Mouse (Mus musculus): ENCODE data around the gene Ccdc8. TPM values are rescaled to one million over a fixed set of nuclear protein-coding genes. Genes with fewer than 3 reads are reported as not detected.

Ccdc8 gene
- total RNA-seq (2014; rRNA removed) (4.0 and 5.2 TPM in 2 replicates), polyA plus RNA-seq (2015; fragmentation: Nextera tagmentation; extraction: Ambion mirVana) (1.5 and 2.0 TPM in 2 replicates)

DNA sequence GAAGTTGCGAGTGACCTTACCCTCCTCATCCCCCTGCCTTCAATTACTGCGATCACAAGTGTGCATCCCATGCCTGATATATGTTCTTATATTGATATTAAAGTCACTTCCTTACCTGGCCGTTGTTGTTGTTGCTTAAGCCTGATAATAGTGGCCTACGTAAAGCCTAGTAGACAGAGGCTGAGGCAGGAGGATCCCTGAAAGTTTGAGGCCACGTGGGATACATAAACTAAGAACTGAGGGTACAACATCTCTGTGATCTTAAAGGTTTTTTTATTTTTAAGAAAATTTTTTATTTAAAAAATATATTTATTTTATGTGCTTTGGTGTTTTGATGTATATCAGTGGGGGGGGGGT lies at the start of gene Ccdc8:
Gene Ccdc8, plus strand, starts transcription at position 258 of the 357 bp plus-strand sequence.
- no peak for ATAC-seq

DNA sequence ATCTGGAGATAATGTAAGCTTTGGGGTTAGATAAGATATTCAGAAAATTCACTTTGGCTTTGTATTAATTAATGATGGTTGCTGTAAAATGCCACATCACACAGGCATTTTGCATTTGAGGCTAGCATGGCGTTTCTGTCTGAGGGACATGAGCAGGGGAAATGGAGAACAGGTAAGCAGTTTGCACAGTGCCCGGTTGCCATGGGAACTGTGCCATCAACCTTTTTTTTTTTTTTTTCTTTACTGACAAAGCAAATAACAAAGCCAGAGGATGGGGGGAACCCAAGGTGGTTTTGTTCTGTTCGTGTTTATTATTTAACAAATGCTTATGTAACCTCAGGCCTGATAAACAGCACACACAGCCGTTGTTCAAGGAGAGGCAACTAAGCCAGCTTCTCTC lies 49.6 kb upstream of the Ccdc8 start:
- TF ChIP-seq CTCF (IDR thresholded peaks at IDR 0.05; ENCODE audit: low read depth) = no peak
- Histone ChIP-seq H3K27me3 (ENCODE audit: insufficient read depth, low read length) (no peaks in the 10 kb centered on the region), H3K4me2 (ENCODE audit: low read depth) (no peak overlapping the region), H3K36me3 (ENCODE audit: insufficient read depth) (no peaks in the 10 kb centered on the region), H3K9me3 (ENCODE audit: low read length) (no peaks in the 10 kb centered on the region), H3K27ac (ENCODE audit: low read depth, low read length) (peak overlapping the region; percentile 42), H3K9ac (no peak overlapping the region), H3K4me1 (ENCODE audit: insufficient read depth) (peaks cover 45% of the 10 kb centered on the region), H3K4me3 (ENCODE audit: low read depth, low read length) (no peak overlapping the region)
- no peak for ATAC-seq
- DNase-seq = no peak
- WGBS = 33% methylated on average over 4 of the region's 4 CpGs

More for the DNA sequence above, at the start of gene Ccdc8:
- DNase-seq = no peak
- H3K4me3 ChIP-seq (ENCODE audit: low read depth, low read length) = no peak within 1 kb of the TSS
- H3K4me2 ChIP-seq (ENCODE audit: low read depth) = peak within 1 kb of the TSS; percentile 44
- no peaks in the 10 kb centered on the region for H3K27me3 ChIP-seq (ENCODE audit: insufficient read depth, low read length)
- H3K9ac ChIP-seq = no peak within 1 kb of the TSS
- H3K27ac ChIP-seq (ENCODE audit: low read depth, low read length) = peak within 1 kb of the TSS; percentile 31
- H3K36me3 ChIP-seq (ENCODE audit: insufficient read depth) = no peaks in the 10 kb centered on the region
- peaks cover 14% of the 10 kb centered on the region for H3K4me1 ChIP-seq (ENCODE audit: insufficient read depth)
- 95% methylated on average over 5 of the region's 5 CpGs for WGBS
- no peaks in the 10 kb centered on the region for H3K9me3 ChIP-seq (ENCODE audit: low read length)
- TF ChIP-seq CTCF (IDR thresholded peaks at IDR 0.05; ENCODE audit: low read depth) = no peak

DNA sequence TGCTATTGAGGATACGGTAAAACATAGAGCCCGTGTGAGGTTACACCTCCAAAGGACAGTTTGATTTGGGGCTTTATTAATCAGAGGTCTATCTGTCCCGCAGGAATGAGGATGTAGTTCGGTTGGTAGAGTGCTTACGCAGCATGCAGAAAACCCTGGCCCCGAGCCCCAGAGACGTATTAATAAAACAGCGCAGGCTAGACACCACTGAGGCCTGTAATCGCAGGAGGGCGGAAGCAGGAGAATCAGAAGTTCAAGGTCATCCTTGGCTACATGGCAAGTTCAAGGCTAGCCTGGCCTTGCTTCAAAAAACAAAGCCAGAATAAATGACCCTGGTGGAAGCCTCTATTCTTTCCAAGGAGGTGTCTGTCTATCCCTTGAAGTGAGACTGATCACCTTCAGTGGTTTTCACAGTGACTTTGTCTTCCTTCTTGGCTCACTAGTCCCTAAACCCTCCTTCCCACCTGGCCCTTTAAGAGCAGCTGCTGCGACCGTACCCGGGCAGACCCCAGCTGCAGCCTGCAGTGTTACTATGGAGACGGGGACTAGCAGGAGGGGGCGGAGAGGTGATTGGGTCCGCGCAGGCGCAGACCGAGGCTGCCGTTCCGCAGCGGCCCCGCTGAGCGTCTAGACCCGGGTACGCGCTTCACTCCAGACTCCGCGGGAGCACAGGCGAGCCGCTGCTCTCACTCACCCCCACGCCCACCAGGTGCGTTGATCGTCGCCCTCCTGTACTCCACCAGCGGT lies 48.3 kb upstream of the Ccdc8 start, which contains the start of gene Pnmal2:
Gene Pnmal2, plus strand, starts transcription at position 622 of the 747 bp plus-strand sequence.
- Histone ChIP-seq H3K4me3 (ENCODE audit: low read depth, low read length) (peak within 1 kb of the TSS; percentile 83), H3K4me2 (ENCODE audit: low read depth) (peak within 1 kb of the TSS; percentile 91), H3K9me3 (ENCODE audit: low read length) (no peaks in the 10 kb centered on the region), H3K27me3 (ENCODE audit: insufficient read depth, low read length) (no peaks in the 10 kb centered on the region), H3K4me1 (ENCODE audit: insufficient read depth) (peaks cover 50% of the 10 kb centered on the region), H3K36me3 (ENCODE audit: insufficient read depth) (no peaks in the 10 kb centered on the region), H3K9ac (peak within 1 kb of the TSS; percentile 97), H3K27ac (ENCODE audit: low read depth, low read length) (peak within 1 kb of the TSS; percentile 95)
- no peak for TF ChIP-seq CTCF (IDR thresholded peaks at IDR 0.05; ENCODE audit: low read depth)
- 11% methylated on average over 36 of the region's 36 CpGs for WGBS
- peak; percentile 89 for ATAC-seq
- DNase-seq = peak; percentile 96

DNA sequence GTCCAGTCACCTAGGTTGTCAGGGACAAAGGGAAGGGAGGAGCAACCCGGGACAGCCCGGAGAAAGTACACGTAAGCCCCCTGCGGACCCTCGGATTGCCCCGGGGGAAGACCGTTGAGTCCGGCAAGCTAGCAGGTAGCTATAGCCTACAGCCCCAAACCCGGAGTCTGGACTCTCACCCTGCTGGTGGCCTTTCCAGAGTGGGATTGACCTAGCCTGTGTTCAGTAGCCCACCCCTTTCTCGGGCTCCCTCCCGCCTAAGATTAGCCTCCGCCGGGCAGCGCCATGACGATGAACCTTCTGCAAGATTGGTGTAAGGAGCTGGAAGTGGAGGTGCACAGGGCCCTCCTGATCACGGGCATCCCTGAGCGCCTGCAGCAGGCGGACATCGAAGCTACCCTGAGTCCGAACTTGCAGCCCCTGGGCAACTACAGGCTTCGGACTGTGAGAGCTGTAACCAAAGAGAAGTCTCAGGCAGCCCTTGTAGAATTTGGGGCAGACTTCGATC lies 47.6 kb upstream of the Ccdc8 start:
- H3K27ac ChIP-seq (ENCODE audit: low read depth, low read length) = peak overlapping the region; percentile 95
- TF ChIP-seq CTCF (IDR thresholded peaks at IDR 0.05; ENCODE audit: low read depth) = no peak
- DNase-seq (no peak), ATAC-seq (peak; percentile 12)
- H3K4me1 ChIP-seq (ENCODE audit: insufficient read depth) = peaks cover 51% of the 10 kb centered on the region
- H3K36me3 ChIP-seq (ENCODE audit: insufficient read depth) = no peaks in the 10 kb centered on the region
- peak overlapping the region; percentile 83 for H3K4me3 ChIP-seq (ENCODE audit: low read depth, low read length)
- no peaks in the 10 kb centered on the region for H3K9me3 ChIP-seq (ENCODE audit: low read length)
- peak overlapping the region; percentile 97 for H3K9ac ChIP-seq
- peak overlapping the region; percentile 91 for H3K4me2 ChIP-seq (ENCODE audit: low read depth)
- 2% methylated on average over 22 of the region's 22 CpGs for WGBS
- no peaks in the 10 kb centered on the region for H3K27me3 ChIP-seq (ENCODE audit: insufficient read depth, low read length)

DNA sequence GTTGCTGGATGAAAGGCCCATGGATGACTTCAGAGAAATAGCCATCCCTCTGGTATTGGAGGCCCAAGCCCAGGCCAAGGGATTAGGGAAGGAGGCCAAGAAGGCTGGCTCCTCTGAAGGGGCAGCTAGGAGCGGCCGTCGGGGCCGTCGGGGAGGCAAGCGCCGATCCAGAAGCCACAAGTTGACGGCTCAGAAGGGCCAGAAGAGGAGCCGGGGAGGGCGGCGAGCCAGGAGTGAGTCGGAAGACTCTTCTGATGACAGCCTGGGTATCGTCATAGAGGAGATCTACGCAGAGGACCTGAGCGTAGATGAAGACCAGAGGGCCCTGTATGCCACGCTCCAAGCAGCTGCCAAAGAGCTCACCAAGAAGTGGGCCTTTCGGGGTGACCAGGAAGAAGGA lies 47.1 kb upstream of the Ccdc8 start:
- Histone ChIP-seq H3K27me3 (ENCODE audit: insufficient read depth, low read length) (no peaks in the 10 kb centered on the region), H3K4me1 (ENCODE audit: insufficient read depth) (peaks cover 46% of the 10 kb centered on the region), H3K9ac (peak overlapping the region; percentile 97), H3K4me2 (ENCODE audit: low read depth) (peak overlapping the region; percentile 91), H3K9me3 (ENCODE audit: low read length) (no peaks in the 10 kb centered on the region), H3K27ac (ENCODE audit: low read depth, low read length) (peak overlapping the region; percentile 95), H3K4me3 (ENCODE audit: low read depth, low read length) (peak overlapping the region; percentile 83), H3K36me3 (ENCODE audit: insufficient read depth) (no peaks in the 10 kb centered on the region)
- ATAC-seq (no peak), DNase-seq (no peak)
- WGBS = 15% methylated on average over 17 of the region's 17 CpGs
- TF ChIP-seq CTCF (IDR thresholded peaks at IDR 0.05; ENCODE audit: low read depth) = no peak

DNA sequence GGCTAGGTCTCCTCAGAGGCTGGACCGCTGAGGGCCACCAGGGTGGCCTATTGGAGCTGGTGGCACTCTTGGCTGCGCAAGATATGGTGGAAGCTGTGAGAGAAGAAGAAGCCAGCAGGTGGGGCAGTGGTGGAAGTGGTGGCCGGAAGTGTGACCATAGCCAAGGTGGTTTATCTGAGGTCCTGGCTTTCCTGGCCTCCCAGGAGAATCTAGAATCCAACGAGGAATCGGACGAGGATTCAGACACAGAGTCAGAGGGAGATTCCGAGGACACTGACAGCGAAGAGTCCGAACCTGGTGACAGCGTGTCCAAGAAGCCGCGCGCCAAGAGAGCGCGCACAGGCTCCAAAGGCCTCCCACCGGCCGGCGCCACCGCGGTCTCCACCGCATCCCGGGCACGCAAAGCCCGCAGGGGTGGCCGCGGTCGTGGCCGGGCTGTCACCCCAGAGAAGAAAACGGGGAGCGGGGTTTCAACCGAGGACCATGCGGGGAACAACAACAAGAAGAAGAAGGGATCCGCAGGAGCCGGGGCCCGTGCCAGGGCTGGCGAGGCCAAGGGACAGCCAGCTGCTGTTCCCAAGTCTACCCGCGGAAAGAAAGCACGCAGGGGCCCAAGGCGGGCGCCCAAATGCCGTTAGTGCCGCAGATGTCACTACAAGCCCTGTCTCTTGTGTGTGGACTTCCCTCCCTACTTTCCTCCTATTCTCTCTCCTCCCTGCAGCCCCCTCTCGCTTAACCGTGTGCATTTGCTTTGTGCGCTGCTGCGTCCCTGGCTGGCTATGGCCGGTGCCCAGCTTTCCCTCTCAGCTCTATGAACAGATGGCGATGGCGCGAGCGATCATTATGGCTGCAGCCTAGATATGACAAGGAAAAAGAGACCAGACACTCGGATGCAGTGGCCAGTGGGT lies 45.8 kb upstream of the Ccdc8 start:
- Histone ChIP-seq H3K36me3 (ENCODE audit: insufficient read depth) (no peaks in the 10 kb centered on the region), H3K4me2 (ENCODE audit: low read depth) (peak overlapping the region; percentile 91), H3K9ac (peak overlapping the region; percentile 97), H3K4me3 (ENCODE audit: low read depth, low read length) (peak overlapping the region; percentile 83), H3K4me1 (ENCODE audit: insufficient read depth) (peaks cover 40% of the 10 kb centered on the region), H3K27ac (ENCODE audit: low read depth, low read length) (peak overlapping the region; percentile 95), H3K27me3 (ENCODE audit: insufficient read depth, low read length) (no peaks in the 10 kb centered on the region), H3K9me3 (ENCODE audit: low read length) (no peaks in the 10 kb centered on the region)
- peak; percentile 47 for TF ChIP-seq CTCF (IDR thresholded peaks at IDR 0.05; ENCODE audit: low read depth)
- WGBS = 4% methylated on average over 51 of the region's 53 CpGs
- DNase-seq (no peak), ATAC-seq (no peak)
